Mouse (Mus musculus) kidney, adult 2 months (tissue): Measurements from ENCODE around the gene Slc13a3. TPM values are rescaled to one million over a fixed set of nuclear protein-coding genes. Genes with fewer than 3 reads are reported as not detected.

Experiments used
- DNase-seq: peaks from one replicate; pipeline ENCODE4 v3.0.0; 2021
- H3K27ac ChIP-seq: fragments of 200-500 bp; 2 replicates; pipeline ENCODE4 v1.5.1; 2012; ENCODE audit warnings: low read depth, low read length, control low read depth, inconsistent platforms; ENCODE audit not compliant: insufficient read depth
- H3K27me3 ChIP-seq: fragments of 200-500 bp; replicated peaks from 2 replicates; pipeline ENCODE4 v1.6.1; 2012; ENCODE audit warnings: mild to moderate bottlenecking, moderate library complexity, low read length, inconsistent platforms; ENCODE audit not compliant: control insufficient read depth, insufficient read depth
- H3K36me3 ChIP-seq: fragments of 200-500 bp; 2 replicates; pipeline ENCODE4 v1.6.1; 2012; ENCODE audit warnings: mild to moderate bottlenecking, moderate library complexity, low read length, inconsistent platforms; ENCODE audit not compliant: control insufficient read depth, insufficient read depth
- H3K4me1 ChIP-seq: fragments of 200-500 bp; 2 replicates; pipeline ENCODE4 v1.6.1; 2011; ENCODE audit warnings: low read length; ENCODE audit not compliant: control insufficient read depth, insufficient read depth
- H3K4me3 ChIP-seq: fragments of 200-500 bp; 2 replicates; pipeline ENCODE4 v1.5.1; 2011; ENCODE audit warnings: mild to moderate bottlenecking, low read depth, low read length, control low read depth; ENCODE audit not compliant: insufficient read depth
- CTCF ChIP-seq: fragments of 200-500 bp; conservative IDR thresholded peaks from 2 replicates; pipeline ENCODE4 v1.5.1; 2011; ENCODE audit warnings: low read depth, mild to moderate bottlenecking, control low read depth, low read length, moderate library complexity, mixed read lengths; ENCODE audit not compliant: insufficient read depth, insufficient read length
- POLR2A ChIP-seq: fragments of 200-500 bp; IDR thresholded peaks from one replicate; pipeline ENCODE4 v1.6.1; 2011; ENCODE audit warnings: low read depth, low read length, control low read depth
- WGBS: fragments of 180-500 bp; shearing (Covaris S2); methylation state at CpG from one replicate; pipeline ENCODE4 v1.1.7; 2018; 5-methylcytosine and 5-hydroxymethylcytosine counted together
- polyA plus RNA-seq: library from polyadenylated mRNA; depleted of rRNA; stranded (reverse); fragments of >200 nt; gene quantifications from 2 replicates; pipeline ENCODE4 v1.2.3, GENCODE M21; 2012

Gene Slc13a3
- polyA plus RNA-seq, 1 experiment: 584 TPM

DNA sequence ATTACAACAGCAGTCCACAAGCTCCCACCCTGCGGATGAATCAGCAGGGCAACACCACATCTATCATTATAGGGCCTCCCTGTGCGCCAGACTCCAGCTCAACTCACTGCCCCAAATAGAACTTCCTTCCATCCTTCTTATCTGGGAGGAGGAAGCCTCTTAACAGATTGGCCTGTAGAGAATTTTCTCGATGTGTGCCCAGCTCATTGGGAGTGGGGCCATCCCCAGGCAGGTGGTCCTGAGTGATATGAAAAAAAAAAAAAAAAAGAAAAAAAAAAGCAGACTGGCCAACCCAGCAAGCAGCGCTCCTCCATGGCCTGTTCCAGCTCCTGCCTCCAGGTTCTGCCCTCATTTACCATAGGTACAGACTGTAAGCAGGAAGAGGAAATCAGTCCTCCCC, 97.0 kb downstream of the Slc13a3 start:
- Histone ChIP-seq H3K4me3 (no peak overlapping the region), H3K27me3 (no peaks in the 10 kb centered on the region)
- 86% methylated on average over 4 of the region's 4 CpGs for WGBS

DNA sequence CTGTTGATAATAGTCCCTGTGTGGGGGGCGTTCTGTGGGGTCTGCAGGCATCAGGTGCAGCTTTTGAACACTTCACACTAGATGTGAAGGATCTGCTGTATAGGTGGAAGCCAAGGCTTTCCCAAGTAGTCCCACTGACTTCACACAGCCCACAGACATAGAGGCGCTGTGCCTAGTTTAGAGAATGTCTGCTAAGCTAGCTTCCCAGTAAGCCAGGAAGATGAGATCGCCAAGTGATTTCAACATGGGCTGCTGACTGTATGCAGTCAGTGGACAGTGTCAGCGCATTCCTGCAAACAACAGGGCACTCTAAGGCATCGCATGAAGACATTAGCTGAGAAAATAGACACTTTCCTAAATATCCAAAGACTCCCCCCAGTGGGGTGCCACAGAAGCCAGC, 97.6 kb downstream of the Slc13a3 start:
- Histone ChIP-seq H3K27me3 (no peaks in the 10 kb centered on the region), H3K36me3 (peaks cover 2% of the 10 kb centered on the region; the same call in 1 of the 2 replicates), H3K4me1 (no peaks in the 10 kb centered on the region), H3K4me3 (no peak overlapping the region), H3K27ac (no peak overlapping the region)
- DNase-seq: no peak
- TF ChIP-seq POLR2A: no peak
- TF ChIP-seq CTCF: no peak
- 88% methylated on average over 5 of the region's 5 CpGs for WGBS

More for the DNA sequence above, 97.0 kb downstream of the Slc13a3 start:
- Histone ChIP-seq H3K27ac (no peak overlapping the region), H3K4me1 (no peaks in the 10 kb centered on the region), H3K36me3 (peaks cover 3% of the 10 kb centered on the region)
- TF ChIP-seq CTCF (no peak), POLR2A (no peak)
- DNase-seq: no peak

DNA sequence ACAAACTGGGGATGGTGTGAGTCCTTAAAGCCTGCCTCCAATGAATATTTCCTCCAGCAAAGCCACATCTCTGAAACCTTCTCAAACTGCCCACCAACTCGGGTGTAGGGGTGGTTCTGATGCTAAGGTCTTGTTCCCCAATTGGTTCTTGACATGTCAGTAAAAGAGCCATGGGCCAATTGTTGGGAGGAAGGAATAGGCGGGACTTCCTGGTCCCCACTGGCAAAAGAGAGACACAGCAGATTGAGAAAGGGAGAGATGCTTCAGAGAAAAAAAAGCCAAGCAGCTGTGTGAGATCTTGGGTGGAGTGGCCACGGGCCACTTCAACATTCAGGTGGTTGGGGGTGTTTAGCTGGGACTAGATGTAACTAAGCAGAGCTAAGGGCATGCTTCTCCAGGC, 102.0 kb downstream of the Slc13a3 start:
- Histone ChIP-seq H3K4me3 (no peak overlapping the region), H3K4me1 (no peaks in the 10 kb centered on the region), H3K27ac (no peak overlapping the region), H3K27me3 (0 out of 2 replicates have a peak, but pooled peaks cover 2% of the 10 kb centered on the region), H3K36me3 (no peaks in the 10 kb centered on the region)
- no peak for DNase-seq
- 29% methylated on average over 3 of the region's 3 CpGs for WGBS
- no peak for TF ChIP-seq CTCF
- no peak for TF ChIP-seq POLR2A

DNA sequence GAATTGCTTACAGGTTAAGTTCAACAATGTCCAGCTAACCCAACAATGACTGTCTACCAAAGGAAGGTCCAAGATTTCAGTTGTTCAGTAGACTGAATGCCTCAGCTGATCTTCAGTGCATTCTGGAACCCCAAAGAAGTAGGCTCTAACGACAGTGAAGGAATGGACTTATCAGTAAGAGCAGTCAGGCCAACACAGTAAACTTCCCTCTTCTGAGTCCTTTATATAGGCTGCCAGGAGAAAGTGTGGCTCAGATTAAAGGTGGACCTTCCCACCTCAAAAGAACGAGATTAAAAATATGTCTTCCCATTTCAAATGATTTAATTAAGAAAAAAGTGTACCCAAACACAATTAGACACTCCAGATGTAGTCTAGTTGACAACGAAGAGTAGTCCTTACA, 102.7 kb downstream of the Slc13a3 start:
- WGBS: 81% methylated on average over 3 of the region's 3 CpGs
- H3K36me3 ChIP-seq: no peaks in the 10 kb centered on the region
- no peaks in the 10 kb centered on the region for H3K4me1 ChIP-seq
- H3K27me3 ChIP-seq: 0 out of 2 replicates have a peak, but pooled peaks cover 2% of the 10 kb centered on the region
- no peak for TF ChIP-seq POLR2A
- no peak for TF ChIP-seq CTCF
- H3K4me3 ChIP-seq: no peak overlapping the region
- H3K27ac ChIP-seq: no peak overlapping the region
- no peak for DNase-seq

DNA sequence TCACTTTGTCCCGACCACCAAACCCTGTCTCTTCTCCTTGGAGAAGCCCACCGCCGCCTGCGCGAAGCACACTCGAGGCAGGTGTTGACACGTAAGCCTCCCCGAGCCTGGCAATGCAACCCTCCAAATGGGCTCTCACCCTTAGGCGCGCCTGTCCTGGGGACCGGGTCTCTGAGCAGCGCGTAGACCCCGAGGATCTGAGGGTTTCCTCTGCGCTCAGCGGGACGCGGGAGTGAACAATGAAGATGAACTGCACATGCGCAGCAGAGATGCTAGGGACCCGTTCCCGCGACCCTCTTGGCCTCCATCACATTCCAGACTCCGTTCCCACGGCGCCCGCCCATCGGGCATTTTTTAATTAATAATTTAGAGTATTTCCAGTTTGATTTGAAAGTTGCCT, 104.5 kb downstream of the Slc13a3 start, which contains the start of gene Zfp663:
Gene Zfp663, minus strand, starts transcription at position 234 of the 400 bp plus-strand sequence.
- WGBS: 6% methylated on average over 27 of the region's 27 CpGs
- no peak for TF ChIP-seq POLR2A
- no peak for TF ChIP-seq CTCF
- no peak within 1 kb of the TSS for H3K4me3 ChIP-seq
- no peaks in the 10 kb centered on the region for H3K36me3 ChIP-seq
- H3K27ac ChIP-seq: no peak within 1 kb of the TSS
- H3K4me1 ChIP-seq: no peaks in the 10 kb centered on the region
- 0 out of 2 replicates have a peak, but pooled peaks cover 2% of the 10 kb centered on the region for H3K27me3 ChIP-seq
- DNase-seq: no peak

DNA sequence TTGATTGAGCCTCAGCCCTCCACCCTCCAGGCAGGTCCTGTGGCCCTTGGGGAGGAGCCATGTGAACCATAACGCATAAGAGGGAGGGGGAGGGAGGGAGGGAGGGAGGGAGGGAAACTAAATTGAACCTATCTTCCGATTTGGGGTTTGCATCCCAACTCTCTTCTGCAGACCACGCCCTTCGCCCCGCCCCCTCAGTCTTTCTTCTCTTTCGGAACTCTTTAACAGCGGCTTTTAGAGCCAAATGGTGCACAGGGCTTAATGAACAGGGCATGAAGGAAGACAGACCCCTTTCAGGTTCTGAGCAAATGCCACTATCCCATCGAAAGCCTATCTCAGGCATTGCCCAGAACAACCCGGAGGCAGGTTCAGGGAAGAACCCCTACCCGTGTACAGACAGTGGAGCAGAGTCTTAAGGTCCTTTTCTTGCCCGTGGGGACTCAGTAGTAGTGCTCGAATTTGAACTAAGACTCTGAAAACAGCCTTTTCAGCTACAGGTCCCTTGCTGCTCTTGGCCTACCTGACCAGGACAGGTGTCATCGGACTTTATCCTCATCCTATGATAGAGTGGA, 105.1 kb downstream of the Slc13a3 start:
- Histone ChIP-seq H3K4me3 (no peak overlapping the region), H3K4me1 (no peaks in the 10 kb centered on the region), H3K27me3 (0 out of 2 replicates have a peak, but pooled peaks cover 2% of the 10 kb centered on the region), H3K36me3 (no peaks in the 10 kb centered on the region), H3K27ac (no peak overlapping the region)
- DNase-seq: no peak
- WGBS: 3% methylated on average over 13 of the region's 13 CpGs
- TF ChIP-seq CTCF (no peak), POLR2A (no peak)

DNA sequence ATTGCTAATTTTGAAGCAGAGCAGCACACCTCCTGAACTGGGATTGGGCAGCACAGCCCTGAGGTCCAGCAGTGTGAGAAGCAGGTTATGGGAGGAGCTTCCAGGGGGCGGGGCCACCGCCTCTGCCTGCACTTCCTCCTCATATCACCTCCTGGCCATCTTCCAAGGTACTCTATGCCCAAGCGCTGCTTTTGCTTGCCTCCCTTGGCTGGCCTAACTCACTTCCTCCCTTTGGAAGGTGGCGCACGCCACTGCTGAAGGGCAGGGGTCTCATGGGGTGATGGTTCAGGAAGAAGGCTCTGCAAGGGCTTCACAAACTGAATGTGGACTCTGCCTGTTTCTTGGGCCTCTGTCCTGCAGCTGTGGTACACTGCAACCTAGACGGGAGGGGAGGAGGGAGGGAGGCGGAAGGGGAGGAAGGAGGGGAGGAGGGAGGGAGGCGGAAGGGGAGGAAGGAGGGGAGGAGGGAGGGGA, 105.9 kb downstream of the Slc13a3 start:
- H3K27me3 ChIP-seq: 0 out of 2 replicates have a peak, but pooled peaks cover 2% of the 10 kb centered on the region
- peak; percentile 81 for DNase-seq
- 3% methylated on average over 5 of the region's 8 CpGs for WGBS
- H3K36me3 ChIP-seq: no peaks in the 10 kb centered on the region
- H3K4me1 ChIP-seq: no peaks in the 10 kb centered on the region
- H3K27ac ChIP-seq: no peak overlapping the region
- H3K4me3 ChIP-seq: no peak overlapping the region
- no peak for TF ChIP-seq POLR2A
- TF ChIP-seq CTCF: no peak
